Mouse (Mus musculus) thymus, adult 2 months (tissue): ENCODE data around the gene Ccdc151.

ENCODE experiments used
- CTCF ChIP-seq: fragments of 200-500 bp; IDR thresholded peaks from 2 replicates; pipeline ENCODE4 v1.5.1; 2012; ENCODE audit warnings: mild to moderate bottlenecking, control low read depth, low read length, moderate library complexity, borderline replicate concordance; ENCODE audit not compliant: control insufficient read depth, poor library complexity, insufficient read depth; ENCODE audit errors: extremely low read depth
- POLR2A ChIP-seq: fragments of 200-500 bp; IDR thresholded peaks from 2 replicates; pipeline ENCODE4 v1.6.1; 2012; ENCODE audit warnings: mild to moderate bottlenecking, low read length, control low read depth, moderate library complexity; ENCODE audit not compliant: control insufficient read depth, poor library complexity, insufficient read depth; ENCODE audit errors: extremely low read depth

GRCm38 (mm10) chr9:21962416-21963059 is 39.9 kb downstream of the Ccdc151 start:
- TF ChIP-seq POLR2A = no peak
- 0 out of 2 replicates have a peak, but pooled peaks have one; percentile 35 for TF ChIP-seq CTCF
